Mouse (Mus musculus) left cerebral cortex, adult 18-20 months (tissue): ENCODE data around the gene Pam. TPM values are rescaled to one million over a fixed set of nuclear protein-coding genes. Genes with fewer than 3 reads are reported as not detected.

ENCODE experiments used
- DNase-seq, 2 experiments: peaks; one replicate each; pipeline ENCODE4 v3.0.0; 2021 to 2022; ENCODE audit warnings: low spot score in 2 of 2, mixed read lengths in 1 of 2
- total RNA-seq, 2 experiments: library from RNA; stranded (reverse); gene quantifications; 2 replicates each; pipeline ENCODE4 v1.2.3; 2021

The Pam gene
- total RNA-seq, 2 experiments from 2014 or later, result 257 to 260 TPM

- DNase-seq, result no peak
These were observed 173.6 kb downstream of the Pam start for GRCm38 (mm10) chr1:97921886-97922285.

GRCm38 (mm10) chr1:97918495-97918894, 177.0 kb downstream of the Pam start:
- no peak for DNase-seq

- DNase-seq, result no peak
These were observed 178.5 kb downstream of the Pam start for GRCm38 (mm10) chr1:97916971-97917234.

GRCm38 (mm10) chr1:97916218-97916970, 179.1 kb downstream of the Pam start:
- no peak for DNase-seq

- no peak for DNase-seq
These were observed 179.7 kb downstream of the Pam start for GRCm38 (mm10) chr1:97915726-97916125.

- no peak for DNase-seq
These were observed 184.6 kb downstream of the Pam start for GRCm38 (mm10) chr1:97910874-97911273.

GRCm38 (mm10) chr1:97909561-97909960, 185.9 kb downstream of the Pam start:
- no peak for DNase-seq

GRCm38 (mm10) chr1:97908736-97909135, 186.7 kb downstream of the Pam start:
- no peak for DNase-seq

GRCm38 (mm10) chr1:97903912-97904460, 191.5 kb downstream of the Pam start:
- DNase-seq, result no peak

GRCm38 (mm10) chr1:97902830-97903229, 192.6 kb downstream of the Pam start:
- DNase-seq, result no peak

- no peak for DNase-seq
These were observed 194.8 kb downstream of the Pam start for GRCm38 (mm10) chr1:97900559-97901153.

GRCm38 (mm10) chr1:97887511-97887910, 207.9 kb downstream of the Pam start:
- DNase-seq, result no peak

GRCm38 (mm10) chr1:97883498-97883897, 211.9 kb downstream of the Pam start:
- DNase-seq, result no peak

GRCm38 (mm10) chr1:97877037-97877436, 218.4 kb downstream of the Pam start:
- DNase-seq, result no peak

GRCm38 (mm10) chr1:97873490-97874054, 221.9 kb downstream of the Pam start:
- DNase-seq, result no peak

GRCm38 (mm10) chr1:97872493-97872892, 223.0 kb downstream of the Pam start:
- no peak for DNase-seq

- no peak for DNase-seq
These were observed 223.4 kb downstream of the Pam start for GRCm38 (mm10) chr1:97872072-97872471.

GRCm38 (mm10) chr1:97864135-97864534, 231.3 kb downstream of the Pam start:
- no peak for DNase-seq

GRCm38 (mm10) chr1:97863140-97863539, 232.3 kb downstream of the Pam start:
- peak; percentile 84 to 88 for DNase-seq

GRCm38 (mm10) chr1:97862734-97863133, 232.7 kb downstream of the Pam start:
- DNase-seq, result no peak

- peak in 1 of 2 experiments; percentile 24 for DNase-seq
These were observed 241.2 kb downstream of the Pam start for GRCm38 (mm10) chr1:97854256-97854655.

GRCm38 (mm10) chr1:97851601-97852175, 243.8 kb downstream of the Pam start:
- no peak for DNase-seq
